Mouse (Mus musculus): ENCODE data around the gene Zfp184.

DNA sequence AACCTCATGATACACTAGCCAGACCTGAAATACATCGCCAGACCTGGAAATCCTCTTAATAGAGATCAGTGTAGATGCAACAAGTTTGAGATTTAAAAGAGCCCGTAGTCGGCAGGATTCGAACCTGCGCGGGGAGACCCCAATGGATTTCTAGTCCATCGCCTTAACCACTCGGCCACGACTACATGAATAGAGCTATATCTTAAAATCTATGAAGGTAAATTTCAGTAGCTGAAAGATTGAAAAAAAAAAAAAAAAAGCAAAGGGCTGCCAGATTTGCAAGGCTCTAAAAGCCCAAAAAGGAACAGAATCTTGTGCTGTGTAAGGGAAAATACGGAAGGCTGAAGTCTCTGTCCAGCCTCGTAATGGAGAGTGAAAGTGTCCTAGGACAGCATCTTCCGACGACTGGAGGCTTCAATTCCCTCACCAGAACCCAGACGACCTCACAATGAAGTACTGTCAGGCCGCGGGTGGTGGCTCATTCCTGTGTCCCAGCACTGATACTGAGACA is 4.0 kb upstream of the Zfp184 start:
- TF ChIP-seq CTCF (IDR thresholded peaks at IDR 0.05; ENCODE audit: borderline replicate concordance, insufficient read depth, low read depth, low read length) (no peak), POLR2A (IDR thresholded peaks at IDR 0.05; ENCODE audit: borderline replicate concordance, insufficient read depth, low read length) (no peak)

Measured in cerebellum, adult 2 months (tissue).